Mouse (Mus musculus) thymus, adult 2 months (tissue): Measurements from ENCODE around the gene Fhl5.
A peak's percentile ranks its signal among the peaks of the same experiment; 100 is the strongest.

Experiments
- CTCF ChIP-seq: fragments of 200-500 bp; IDR thresholded peaks from 2 replicates; pipeline ENCODE4 v1.5.1; 2012; ENCODE audit warnings: mild to moderate bottlenecking, control low read depth, low read length, moderate library complexity, borderline replicate concordance; ENCODE audit not compliant: control insufficient read depth, poor library complexity, insufficient read depth; ENCODE audit errors: extremely low read depth
- POLR2A ChIP-seq: fragments of 200-500 bp; IDR thresholded peaks from 2 replicates; pipeline ENCODE4 v1.6.1; 2012; ENCODE audit warnings: mild to moderate bottlenecking, low read length, control low read depth, moderate library complexity; ENCODE audit not compliant: control insufficient read depth, poor library complexity, insufficient read depth; ENCODE audit errors: extremely low read depth

DNA sequence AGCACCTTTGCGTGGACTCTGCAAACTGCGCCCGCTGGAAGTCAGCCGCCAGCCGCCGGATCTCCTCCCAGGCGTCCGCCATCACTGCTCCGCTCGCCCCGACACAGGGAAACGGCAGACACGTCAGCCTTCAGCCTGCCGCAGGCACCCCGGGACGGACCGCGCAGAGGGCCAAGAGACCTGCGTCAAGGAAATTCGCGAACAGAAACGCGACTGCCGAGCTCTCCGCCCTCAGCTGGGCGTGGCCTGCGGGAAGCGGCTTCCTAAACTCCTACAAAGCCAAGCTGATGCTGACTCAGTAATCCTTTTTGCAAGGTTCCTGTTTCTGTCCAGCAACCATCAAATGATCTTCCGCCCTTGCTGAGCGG is 39.0 kb upstream of the Fhl5 start, which contains the start of gene Ufl1:
- TF ChIP-seq POLR2A (peak; percentile 85), CTCF (no peak)
